Mouse (Mus musculus) cerebellum, postnatal 4 days (tissue): ENCODE measurements at regions not wholly inside any gene's neighbourhood (a gene's known extent, or its start where the extent isn't known, plus 50 kb on each side); places are given as distances from the start of the nearest gene placed in this dataset.
A peak's percentile ranks its signal among the peaks of the same experiment; 100 is the strongest.

Experiments used
- DNase-seq, 2 experiments: peaks; one replicate each; pipeline ENCODE4 v3.0.0; 2022; ENCODE audit warnings: low spot score in 2 of 2, mixed read lengths in 1 of 2

DNA sequence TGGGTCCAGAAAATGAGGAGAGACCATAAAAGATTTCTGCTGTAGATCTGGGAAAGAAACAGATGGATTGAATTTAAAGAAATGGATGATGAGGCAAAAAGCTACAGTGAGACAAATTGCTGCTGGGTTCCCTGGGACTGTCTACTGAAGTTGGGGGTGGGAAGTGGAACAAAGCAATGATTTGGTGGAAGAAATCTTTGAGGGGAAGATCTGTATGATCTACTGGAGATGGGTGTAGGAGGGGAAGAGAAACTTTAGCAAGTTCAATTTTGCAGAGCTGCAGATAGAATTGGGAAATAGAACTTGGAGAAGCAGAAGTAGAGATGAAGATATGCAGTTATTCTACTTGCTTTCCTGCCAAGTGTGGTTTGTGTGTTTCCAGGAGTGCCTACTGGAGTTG is 5478.8 kb downstream of the 9330182O14Rik start:
- no peak for DNase-seq

DNA sequence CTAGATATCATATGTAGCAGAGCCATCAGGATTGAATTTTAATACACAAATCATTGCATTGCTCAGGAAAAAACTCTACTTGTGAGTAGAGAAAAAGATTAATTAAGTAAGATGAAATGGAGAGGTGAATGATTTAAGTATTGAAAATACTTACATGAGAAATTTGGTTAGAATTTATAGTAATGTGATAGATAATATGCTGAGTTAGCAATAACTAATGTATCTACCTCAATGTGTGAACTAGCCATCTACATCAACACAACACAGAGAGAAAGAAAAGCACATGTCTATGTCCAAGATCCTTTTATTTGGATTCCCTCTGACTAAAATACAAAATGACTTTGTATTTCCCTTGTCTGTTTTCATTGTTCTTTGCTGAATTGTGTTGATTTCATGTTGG is 5512.1 kb downstream of the 9330182O14Rik start:
- DNase-seq: no peak

DNA sequence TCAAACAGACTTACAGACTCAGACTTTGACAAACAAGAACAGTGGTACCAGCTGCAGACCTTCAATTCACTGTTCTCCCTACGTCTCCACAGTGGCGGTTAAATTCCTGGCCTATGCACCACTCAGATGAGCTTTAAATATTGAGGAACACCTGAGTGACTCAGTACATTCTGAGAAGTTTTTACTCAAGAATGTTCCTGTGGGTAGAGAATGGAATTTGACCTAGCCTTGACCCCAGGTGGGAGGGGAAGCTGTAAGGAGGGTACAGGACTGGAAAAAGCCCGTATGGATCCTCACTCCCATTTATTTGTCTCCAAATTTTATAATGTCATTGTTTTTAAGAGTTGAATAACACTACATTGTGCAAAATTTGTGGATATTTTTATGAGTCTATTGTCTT is 5529.4 kb downstream of the 9330182O14Rik start:
- no peak for DNase-seq

DNA sequence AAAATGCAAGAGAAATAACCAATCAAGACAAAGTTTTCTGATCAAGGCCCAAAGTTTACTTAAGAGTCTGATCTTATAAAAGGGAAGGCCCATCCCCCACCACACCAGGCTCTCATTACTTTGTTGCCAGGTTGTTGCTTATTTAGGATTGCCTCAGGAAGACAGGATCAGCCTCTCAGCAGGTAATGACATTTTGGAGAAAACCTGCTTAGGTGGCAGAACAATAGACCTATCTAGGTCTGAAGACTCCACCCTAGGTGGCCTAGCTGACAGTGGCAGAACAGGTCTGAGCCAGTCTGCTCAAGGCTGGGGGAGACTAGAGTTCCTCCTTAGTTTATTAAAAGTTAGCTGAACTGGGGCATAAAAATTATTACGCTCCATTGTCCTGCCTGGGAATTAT is 5555.3 kb downstream of the 9330182O14Rik start:
- no peak for DNase-seq

DNA sequence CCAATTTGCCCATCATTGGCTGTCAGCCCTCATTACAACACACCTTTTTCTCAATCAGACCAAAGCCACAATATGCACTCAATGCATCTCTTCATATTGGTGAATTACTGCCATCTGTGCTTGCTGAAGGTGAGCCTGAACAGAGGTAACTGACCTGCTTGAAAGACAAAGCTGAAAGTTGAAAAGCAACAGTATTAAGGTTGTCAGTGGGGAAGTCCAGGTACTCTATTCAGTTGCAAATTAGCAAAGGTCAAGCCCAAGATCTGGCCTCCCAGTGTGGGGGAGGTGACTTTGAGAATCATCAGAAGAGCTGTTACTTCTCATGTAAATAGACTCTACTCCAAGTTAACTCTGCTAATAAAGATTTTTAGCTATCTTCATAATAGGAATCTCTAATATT is 5555.9 kb downstream of the 9330182O14Rik start:
- no peak for DNase-seq

DNA sequence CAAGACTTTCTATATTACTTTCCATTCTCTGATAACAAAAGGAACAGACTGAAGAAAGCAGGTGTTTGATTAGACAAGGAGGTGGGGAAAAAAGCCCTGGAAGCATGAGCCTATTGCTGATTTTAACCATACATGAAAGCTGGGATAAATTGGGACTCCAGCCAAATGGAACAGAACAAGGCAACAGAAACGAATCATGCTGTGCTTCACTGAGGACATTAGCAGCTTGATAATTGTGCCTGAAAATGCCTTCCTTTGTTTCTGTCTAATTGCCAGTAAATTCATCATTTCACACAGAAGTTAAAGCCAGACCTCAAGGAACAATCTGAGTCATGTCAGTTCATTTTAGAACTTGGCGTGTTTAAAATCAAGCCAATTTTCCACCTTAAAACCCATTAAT is 5576.9 kb downstream of the 9330182O14Rik start:
- DNase-seq: peak in 1 of 2 experiments; percentile 6

DNA sequence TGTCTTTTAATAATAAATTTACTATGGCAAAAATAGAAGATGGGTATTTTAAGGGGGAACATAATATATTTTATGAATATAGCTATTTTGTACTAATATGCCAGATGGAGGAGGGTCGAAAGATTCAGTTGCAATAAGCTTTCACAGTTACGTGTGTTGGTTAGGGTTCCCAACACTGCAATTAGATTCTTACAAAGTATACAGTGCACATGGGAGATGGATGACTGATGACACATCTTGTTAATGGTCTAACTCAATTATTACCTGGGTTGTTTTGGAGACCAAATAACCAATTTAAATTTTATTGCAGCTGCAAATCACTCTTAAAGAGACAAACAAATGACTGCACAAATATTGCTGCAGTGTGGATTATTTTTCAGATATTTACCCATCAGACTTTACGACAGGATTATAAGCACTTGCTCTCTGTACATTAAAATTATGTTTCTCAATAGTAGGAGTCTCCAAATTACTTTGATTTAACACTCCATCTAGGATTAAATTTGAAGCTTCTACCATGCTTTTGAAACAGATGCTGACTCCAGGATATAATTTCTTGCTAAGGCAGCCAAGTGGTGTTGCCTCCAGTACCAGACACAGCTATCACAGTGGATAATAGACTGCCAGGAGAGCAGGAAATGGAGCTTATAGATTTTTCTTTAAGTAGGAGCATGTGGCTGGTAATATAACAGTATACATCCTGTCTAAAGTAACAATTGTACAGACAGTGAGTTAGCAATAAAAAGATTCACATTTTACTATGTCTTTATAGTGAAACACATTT is 5596.4 kb downstream of the 9330182O14Rik start:
- no peak for DNase-seq

DNA sequence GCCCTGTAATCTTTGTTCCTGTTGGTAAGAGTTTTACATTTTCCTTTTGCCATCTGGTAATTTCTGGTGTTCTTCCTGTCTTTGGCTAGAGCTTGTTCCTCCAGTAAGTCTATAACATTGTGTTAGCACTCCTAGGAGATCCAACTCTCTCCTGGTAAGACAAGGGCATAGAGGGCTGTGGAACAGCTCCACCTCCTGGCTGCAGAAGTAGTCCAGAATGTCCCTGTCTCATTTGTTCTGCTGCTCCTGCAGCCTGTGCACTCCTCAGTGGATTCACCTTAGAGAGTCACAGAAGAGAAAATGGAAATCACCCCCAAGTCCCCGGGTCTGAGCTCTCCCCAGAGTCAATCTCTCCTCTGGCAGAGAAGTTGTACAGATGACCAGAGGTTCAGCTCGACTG is 5629.1 kb downstream of the 9330182O14Rik start:
- DNase-seq: peak in 1 of 2 experiments; percentile 11
